Mouse (Mus musculus) MEL (cell line): Measurements from ENCODE around the gene Abcc2. TPM values are rescaled to one million over a fixed set of nuclear protein-coding genes. Genes with fewer than 3 reads are reported as not detected.

ENCODE experiments used
- DNase-seq: peaks from one replicate; pipeline ENCODE4 v3.0.0; 2011; ENCODE audit warnings: low read depth, low spot score
- H3K27ac ChIP-seq: 2 replicates; pipeline ENCODE4 v1.5.1; 2012; ENCODE audit warnings: low read depth, mild to moderate bottlenecking, control low read depth, low read length, moderate library complexity; ENCODE audit not compliant: control insufficient read depth
- H3K27me3 ChIP-seq, 2 experiments: fragments of 150-350 bp in 1 of 2; sonication (generic) in 1 of 2; 2 replicates each; pipeline ENCODE4 v1.6.1; 2012; ENCODE audit warnings: low read length in 2 of 2, mild to moderate bottlenecking in 2 of 2, improper control_type of control experiment in 1 of 2, moderate library complexity in 1 of 2; ENCODE audit not compliant: insufficient read depth in 2 of 2, control insufficient read depth in 1 of 2
- H3K36me3 ChIP-seq, 2 experiments: 2 replicates each; pipeline ENCODE4 v1.6.1; 2012 to 2014; ENCODE audit warnings: low read length in 2 of 2, improper control_type of control experiment in 1 of 2, inconsistent platforms in 1 of 2, mild to moderate bottlenecking in 1 of 2; ENCODE audit not compliant: insufficient read depth in 2 of 2, control insufficient read depth in 1 of 2
- H3K4me1 ChIP-seq, 2 experiments: fragments of 150-350 bp in 1 of 2; sonication (generic) in 1 of 2; 2 replicates each; pipeline ENCODE4 v1.6.1; 2012; ENCODE audit warnings: low read length in 2 of 2, improper control_type of control experiment in 1 of 2, mild to moderate bottlenecking in 1 of 2; ENCODE audit not compliant: insufficient read depth in 2 of 2, control insufficient read depth in 1 of 2
- H3K4me3 ChIP-seq, 2 experiments: fragments of 150-350 bp in 1 of 2; sonication (generic) in 1 of 2; 2 replicates each; pipeline ENCODE4 v1.5.1; 2012; ENCODE audit warnings: low read depth in 2 of 2, low read length in 2 of 2, mild to moderate bottlenecking in 2 of 2, moderate library complexity in 2 of 2, control low read depth in 1 of 2, improper control_type of control experiment in 1 of 2; ENCODE audit not compliant: control insufficient read depth in 1 of 2, insufficient read depth in 1 of 2
- H3K79me2 ChIP-seq: 2 replicates; pipeline ENCODE4 v1.6.1; 2012; ENCODE audit warnings: mild to moderate bottlenecking, low read length, moderate library complexity; ENCODE audit not compliant: control insufficient read depth, poor library complexity, insufficient read depth
- H3K9ac ChIP-seq: 2 replicates; pipeline ENCODE4 v1.6.1; 2012; ENCODE audit warnings: low read depth, mild to moderate bottlenecking, control low read depth, low read length, moderate library complexity; ENCODE audit not compliant: control insufficient read depth, poor library complexity, severe bottlenecking
- H3K9me3 ChIP-seq: fragments of 150-350 bp; sonication (generic); replicated peaks from 2 replicates; pipeline ENCODE4 v1.6.1; 2012; ENCODE audit warnings: mild to moderate bottlenecking, low read length, improper control_type of control experiment, moderate library complexity; ENCODE audit not compliant: insufficient read depth
- CHD1 ChIP-seq: IDR thresholded peaks from 2 replicates; pipeline ENCODE4 v1.6.1; 2012; ENCODE audit warnings: low read depth, mild to moderate bottlenecking, inconsistent platforms, low read length, improper control_type of control experiment
- CHD2 ChIP-seq: IDR thresholded peaks from 2 replicates; pipeline ENCODE4 v1.6.1; 2011; ENCODE audit warnings: low read length, improper control_type of control experiment
- ELF1 ChIP-seq: IDR thresholded peaks from 2 replicates; pipeline ENCODE4 v1.6.1; 2014; ENCODE audit warnings: low read depth, mild to moderate bottlenecking, inconsistent platforms, low read length, improper control_type of control experiment, moderate library complexity
- EP300 ChIP-seq, 2 experiments: IDR thresholded peaks; 2 replicates each; pipeline ENCODE4 v1.6.1; 2011; ENCODE audit warnings: improper control_type of control experiment in 2 of 2, low read length in 2 of 2, low read depth in 1 of 2, mild to moderate bottlenecking in 1 of 2
- ETS1 ChIP-seq: IDR thresholded peaks from 2 replicates; pipeline ENCODE4 v1.6.1; 2012; ENCODE audit warnings: low read depth, mild to moderate bottlenecking, inconsistent platforms, low read length, improper control_type of control experiment, moderate library complexity
- GABPA ChIP-seq: IDR thresholded peaks from 2 replicates; pipeline ENCODE4 v1.6.1; 2012; ENCODE audit warnings: low read depth, mild to moderate bottlenecking, inconsistent platforms, low read length, improper control_type of control experiment, moderate library complexity
- MAZ ChIP-seq: IDR thresholded peaks from 2 replicates; pipeline ENCODE4 v1.6.1; 2012; ENCODE audit warnings: low read depth, mild to moderate bottlenecking, inconsistent platforms, low read length, improper control_type of control experiment
- MEF2A ChIP-seq: IDR thresholded peaks from 2 replicates; pipeline ENCODE4 v1.6.1; 2014; ENCODE audit warnings: low read depth, mild to moderate bottlenecking, inconsistent platforms, low read length, improper control_type of control experiment; ENCODE audit not compliant: poor library complexity, insufficient replicate concordance, severe bottlenecking; ENCODE audit errors: extremely low read depth
- MYC ChIP-seq: IDR thresholded peaks from 2 replicates; pipeline ENCODE4 v1.6.1; 2011; ENCODE audit warnings: low read depth, mild to moderate bottlenecking, low read length, improper control_type of control experiment, moderate library complexity
- POLR2A ChIP-seq, 2 experiments: IDR thresholded peaks; 2 replicates each; pipeline ENCODE4 v1.6.1; 2011 to 2012; ENCODE audit warnings: low read length in 2 of 2, mild to moderate bottlenecking in 2 of 2, control low read depth in 1 of 2, improper control_type of control experiment in 1 of 2, low read depth in 1 of 2, moderate library complexity in 1 of 2; ENCODE audit not compliant: control insufficient read depth in 1 of 2, insufficient read depth in 1 of 2, poor library complexity in 1 of 2
- RAD21 ChIP-seq: IDR thresholded peaks from 2 replicates; pipeline ENCODE4 v1.6.1; 2011; ENCODE audit warnings: mild to moderate bottlenecking, low read depth, low read length, improper control_type of control experiment
- SMC3 ChIP-seq: IDR thresholded peaks from 2 replicates; pipeline ENCODE4 v1.6.1; 2011; ENCODE audit warnings: low read depth, low read length, improper control_type of control experiment
- TAL1 ChIP-seq: IDR thresholded peaks from 2 replicates; pipeline ENCODE4 v1.6.1; 2012; ENCODE audit warnings: mild to moderate bottlenecking, inconsistent platforms, low read length, moderate library complexity, mixed read lengths
- TBP ChIP-seq: IDR thresholded peaks from 2 replicates; pipeline ENCODE4 v1.8.0; 2011; ENCODE audit warnings: low read depth, low read length, improper control_type of control experiment
- ZC3H11A ChIP-seq: IDR thresholded peaks from 2 replicates; pipeline ENCODE4 v1.6.1; 2012; ENCODE audit warnings: low read depth, mild to moderate bottlenecking, inconsistent platforms, low read length, improper control_type of control experiment
- polyA plus RNA-seq, 2 experiments: library from polyadenylated mRNA; stranded (reverse) in 1 of 2; unstranded in 1 of 2; fragments of >175 nt in 1 of 2; fragments of >200 nt in 1 of 2; gene quantifications; 2 replicates each; pipeline versions ENCODE4 v1.2.1 to v1.2.4; 2012; ENCODE audit warnings: low replicate concordance in 2 of 2, low read depth in 1 of 2; ENCODE audit not compliant: insufficient read length in 2 of 2, insufficient read depth in 1 of 2, missing spikeins in 1 of 2
- total RNA-seq: library from RNA; depleted of rRNA; stranded (reverse); fragments of 300-350 nt; gene quantifications from 2 replicates; pipeline ENCODE4 v1.2.3, GENCODE M21; 2012

The Abcc2 gene
- total and polyA plus RNA-seq, 3 experiments = 0.04 TPM; not detected in 2

- no peaks in the 10 kb centered on the region for H3K79me2 ChIP-seq
- no peaks in the 10 kb centered on the region for H3K9me3 ChIP-seq
- DNase-seq = no peak
- H3K27ac ChIP-seq = no peak overlapping the region
- H3K36me3 ChIP-seq = peaks cover 0 to 15% of the 10 kb centered on the region in 2 experiments; a peak in 2 of 4 replicates
- peaks cover 0 to 12% of the 10 kb centered on the region in 2 experiments; a peak in 3 of 4 replicates for H3K4me1 ChIP-seq
- H3K9ac ChIP-seq = no peak overlapping the region
- TF ChIP-seq POLR2A (IDR thresholded peaks at IDR 0.05; ENCODE audit: control insufficient read depth in 1 of 2, insufficient read depth in 1 of 2, low read depth in 1 of 2, low read length in 2 of 2, poor library complexity in 1 of 2) = no peak
- no peak for TF ChIP-seq EP300 (IDR thresholded peaks at IDR 0.05; ENCODE audit: low read depth in 1 of 2, low read length in 2 of 2)
- no peak for TF ChIP-seq TBP
- TF ChIP-seq CHD1 = no peak
- TF ChIP-seq ZC3H11A = no peak
- TF ChIP-seq ETS1 = no peak
- no peak for TF ChIP-seq SMC3
- TF ChIP-seq GABPA = no peak
- no peak for TF ChIP-seq MYC
- TF ChIP-seq MEF2A = no peak
- no peak for TF ChIP-seq RAD21
- no peak for TF ChIP-seq MAZ
- TF ChIP-seq, all 39 proteins: peak for 0
- Histone ChIP-seq H3K27me3 (no peaks in the 10 kb centered on the region; a peak in 1 of 4 replicates), H3K4me3 (no peak overlapping the region)
Observed at GRCm38 (mm10) chr19:43784761-43785160, 2.8 kb downstream of the Abcc2 start.

GRCm38 (mm10) chr19:43786249-43787026, 4.4 kb downstream of the Abcc2 start:
- Histone ChIP-seq H3K9ac (peak overlapping the region; percentile 54), H3K79me2 (no peaks in the 10 kb centered on the region), H3K36me3 (peaks cover 0 to 13% of the 10 kb centered on the region in 2 experiments; a peak in 2 of 4 replicates), H3K4me1 (peaks cover 0 to 7% of the 10 kb centered on the region in 2 experiments; a peak in 3 of 4 replicates), H3K4me3 (peak overlapping the region; percentile 19 to 50; a peak in 3 of 4 replicates), H3K27me3 (no peaks in the 10 kb centered on the region), H3K9me3 (no peaks in the 10 kb centered on the region), H3K27ac (peak overlapping the region; percentile 37; the same call in 1 of the 2 replicates)
- TF ChIP-seq TAL1 (no peak), EP300 (IDR thresholded peaks at IDR 0.05; ENCODE audit: low read depth in 1 of 2, low read length in 2 of 2) (peak; percentile 26 to 32; a peak in 3 of 4 replicates), ELF1 (0 out of 2 replicates have a peak, but pooled peaks have one; percentile 16), CHD2 (no peak), RAD21 (no peak)
- peak; percentile 79 for DNase-seq
